Mouse (Mus musculus): Measurements from ENCODE around the gene Clta. TPM values are rescaled to one million over a fixed set of nuclear protein-coding genes. Genes with fewer than 3 reads are reported as not detected.
A peak's percentile ranks its signal among the peaks of the same experiment; 100 is the strongest.

Clta gene
- total and polyA plus RNA-seq, 3 experiments, result 451 to 589 TPM; not detected in 1

DNA sequence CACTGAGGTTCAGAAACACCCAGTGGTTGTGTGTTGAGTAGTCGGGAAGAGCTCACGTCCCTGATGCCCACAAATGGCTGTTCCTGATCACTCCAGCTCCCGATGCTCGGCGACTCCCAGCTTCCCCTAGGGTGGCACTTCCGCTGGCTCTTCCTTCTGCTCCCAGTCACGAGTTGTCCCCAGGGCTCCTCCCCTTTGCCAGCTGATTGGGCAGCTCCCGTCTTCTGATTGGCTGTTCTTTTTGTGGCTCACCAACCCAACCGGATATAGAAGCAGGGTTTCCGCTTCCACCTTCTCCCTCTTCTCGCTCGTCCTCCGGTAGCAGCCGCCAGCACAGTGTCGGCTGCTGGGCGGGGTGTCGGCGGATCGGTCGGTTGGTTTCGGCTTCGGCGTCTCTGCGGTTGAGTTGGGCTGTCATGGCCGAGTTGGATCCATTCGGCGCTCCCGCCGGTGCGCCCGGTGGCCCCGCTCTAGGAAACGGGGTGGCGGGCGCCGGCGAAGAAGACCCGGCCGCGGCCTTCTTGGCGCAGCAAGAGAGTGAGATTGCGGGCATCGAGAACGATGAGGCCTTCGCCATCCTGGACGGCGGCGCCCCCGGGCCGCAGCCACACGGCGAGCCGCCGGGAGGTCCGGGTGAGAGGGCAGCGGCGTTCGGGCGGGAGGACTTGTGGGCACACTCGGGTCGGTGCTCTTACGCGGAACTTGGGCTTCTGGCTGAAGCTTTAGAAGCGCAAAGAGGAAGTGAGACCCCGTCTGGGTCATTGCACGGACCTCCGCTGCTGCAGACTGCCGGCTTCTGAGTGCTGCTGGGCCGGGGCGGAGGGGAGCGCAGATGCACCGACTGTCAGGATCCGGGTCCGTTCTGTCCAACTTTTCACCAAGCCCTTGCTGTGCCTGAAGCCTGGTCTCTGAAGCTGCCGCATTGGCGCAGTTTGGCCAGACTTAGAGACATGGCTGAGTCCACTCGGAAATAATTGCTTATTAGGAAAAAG lies 8.4 kb downstream of the Clta start (continued):
- peak; percentile 95 for TF ChIP-seq POLR2AphosphoS2 (IDR thresholded peaks at IDR 0.05; ENCODE audit: low read length)
- TF ChIP-seq NRF1 (IDR thresholded peaks at IDR 0.05; ENCODE audit: insufficient read depth, low read depth, low read length, poor library complexity, severe bottlenecking), result no peak
- peak; percentile 70; the same call in 1 of the 2 replicates for TF ChIP-seq MAX (IDR thresholded peaks at IDR 0.05; ENCODE audit: low read length)
- no peak for TF ChIP-seq SMC3 (IDR thresholded peaks at IDR 0.05; ENCODE audit: low read depth, low read length)
- TF ChIP-seq ZMIZ1 (IDR thresholded peaks at IDR 0.05; ENCODE audit: low read depth, low read length), result peak; percentile 94

DNA sequence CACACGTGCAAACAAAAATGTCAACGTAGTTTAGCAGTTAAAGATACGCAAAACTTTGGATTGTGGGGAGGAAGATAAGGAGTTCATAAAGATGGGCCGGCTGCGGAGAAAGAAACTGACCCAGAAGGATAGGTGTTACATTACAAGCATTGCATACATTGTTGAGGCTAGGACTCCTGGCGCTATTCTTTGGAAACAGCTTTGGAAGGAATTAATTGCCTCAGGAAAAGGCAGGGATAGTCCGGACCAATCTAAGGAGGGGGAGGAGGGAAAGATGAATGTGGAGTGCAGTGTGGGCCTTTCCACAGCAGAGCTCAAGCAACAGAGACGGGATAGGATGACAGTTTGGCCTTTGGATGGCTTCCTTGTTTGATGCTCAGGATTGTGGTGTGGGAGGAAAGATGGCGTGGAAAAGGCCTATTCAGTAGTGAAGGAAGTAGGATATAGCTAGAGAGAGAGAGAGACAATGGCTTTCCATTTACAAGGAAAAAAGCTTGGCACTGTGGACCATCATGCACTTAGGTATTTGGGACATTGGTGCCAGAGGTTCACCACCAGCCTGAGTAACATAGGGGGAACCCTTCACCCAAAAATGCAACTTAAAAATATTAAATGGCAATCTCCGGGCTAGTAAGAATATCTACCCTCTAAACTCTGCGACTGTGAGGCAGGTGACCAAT lies 9.3 kb downstream of the Clta start:
- H3K36me3 ChIP-seq (ENCODE audit: control insufficient read depth in 1 of 2, insufficient read depth in 2 of 2, low read length in 2 of 2), result peaks cover 7 to 30% of the 10 kb centered on the region in 2 experiments
- TF ChIP-seq POLR2AphosphoS2 (IDR thresholded peaks at IDR 0.05; ENCODE audit: low read length) (no peak), EP300 (IDR thresholded peaks at IDR 0.05; ENCODE audit: low read depth in 1 of 2, low read length in 2 of 2) (0 out of 4 replicates have a peak, but pooled peaks of 1 of the 2 experiments have one; percentile 9), MAX (IDR thresholded peaks at IDR 0.05; ENCODE audit: low read length) (peak; percentile 50; the same call in 1 of the 2 replicates)
- H3K27me3 ChIP-seq (ENCODE audit: control insufficient read depth in 1 of 2, insufficient read depth in 2 of 2, low read length in 2 of 2), result no peaks in the 10 kb centered on the region
- peaks cover 63% of the 10 kb centered on the region for H3K79me2 ChIP-seq (ENCODE audit: control insufficient read depth, insufficient read depth, low read length, poor library complexity)
- no peak overlapping the region for H3K27ac ChIP-seq (ENCODE audit: control insufficient read depth, low read depth, low read length)
- H3K4me1 ChIP-seq (ENCODE audit: control insufficient read depth in 1 of 2, insufficient read depth in 2 of 2, low read length in 2 of 2), result peaks cover 2 to 34% of the 10 kb centered on the region in 2 experiments; a peak in 3 of 4 replicates
- no peaks in the 10 kb centered on the region for H3K9me3 ChIP-seq (replicated peaks; ENCODE audit: insufficient read depth, low read length)
- peak overlapping the region; percentile 80 to 93 for H3K4me3 ChIP-seq (ENCODE audit: control insufficient read depth in 1 of 2, insufficient read depth in 1 of 2, low read depth in 2 of 2, low read length in 2 of 2)
- peak; percentile 37 for DNase-seq (ENCODE audit: low read depth, low spot score)
- H3K9ac ChIP-seq (ENCODE audit: control insufficient read depth, low read depth, low read length, poor library complexity, severe bottlenecking), result peak overlapping the region; percentile 94

DNA sequence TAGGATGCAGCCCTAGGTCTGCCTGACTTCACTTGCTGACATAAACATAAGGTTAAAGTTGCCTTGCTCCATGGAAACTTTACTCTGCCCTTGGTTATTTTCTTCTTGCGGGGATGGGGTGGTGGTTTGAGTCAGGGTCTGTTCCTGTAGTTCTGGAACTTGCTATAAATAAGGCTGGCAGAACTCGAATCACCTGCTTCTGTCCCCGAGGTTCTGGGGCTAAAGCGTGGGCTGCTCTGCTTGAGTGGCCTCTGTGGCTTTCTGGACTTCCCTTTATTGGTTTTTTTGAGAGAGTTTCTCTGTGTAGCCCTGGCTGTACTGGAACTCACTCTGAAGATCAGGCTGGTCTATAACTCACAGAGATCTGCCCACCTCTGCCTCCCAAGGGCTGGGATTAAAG lies 11.8 kb downstream of the Clta start:
- Histone ChIP-seq H3K9ac (ENCODE audit: control insufficient read depth, low read depth, low read length, poor library complexity, severe bottlenecking) (no peak overlapping the region), H3K27ac (ENCODE audit: control insufficient read depth, low read depth, low read length) (no peak overlapping the region), H3K27me3 (ENCODE audit: control insufficient read depth in 1 of 2, insufficient read depth in 2 of 2, low read length in 2 of 2) (no peaks in the 10 kb centered on the region), H3K9me3 (replicated peaks; ENCODE audit: insufficient read depth, low read length) (no peaks in the 10 kb centered on the region), H3K4me3 (ENCODE audit: control insufficient read depth in 1 of 2, insufficient read depth in 1 of 2, low read depth in 2 of 2, low read length in 2 of 2) (no peak overlapping the region), H3K79me2 (ENCODE audit: control insufficient read depth, insufficient read depth, low read length, poor library complexity) (peaks cover 78% of the 10 kb centered on the region), H3K4me1 (ENCODE audit: control insufficient read depth in 1 of 2, insufficient read depth in 2 of 2, low read length in 2 of 2) (peaks cover 2 to 24% of the 10 kb centered on the region in 2 experiments; a peak in 3 of 4 replicates), H3K36me3 (ENCODE audit: control insufficient read depth in 1 of 2, insufficient read depth in 2 of 2, low read length in 2 of 2) (peaks cover 21% of the 10 kb centered on the region in 2 experiments)
- TF ChIP-seq TAL1 (IDR thresholded peaks at IDR 0.05; ENCODE audit: low read length) (no peak), HCFC1 (IDR thresholded peaks at IDR 0.05; ENCODE audit: low read depth, low read length) (no peak), KAT2A (conservative IDR thresholded peaks at IDR 0.05; ENCODE audit: low read depth, low read length) (no peak), USF2 (IDR thresholded peaks at IDR 0.05; ENCODE audit: borderline replicate concordance in 1 of 2, insufficient read depth in 1 of 2, low read depth in 1 of 2, low read length in 2 of 2) (no peak), ZNF384 (IDR thresholded peaks at IDR 0.05; ENCODE audit: low read depth, low read length) (no peak), SMC3 (IDR thresholded peaks at IDR 0.05; ENCODE audit: low read depth, low read length) (no peak), RCOR1 (IDR thresholded peaks at IDR 0.05; ENCODE audit: low read depth, low read length) (no peak), E2F4 (IDR thresholded peaks at IDR 0.05; ENCODE audit: borderline replicate concordance, low read depth, low read length) (no peak), USF1 (IDR thresholded peaks at IDR 0.05; ENCODE audit: low read depth, low read length) (no peak), POLR2AphosphoS5 (IDR thresholded peaks at IDR 0.05; ENCODE audit: borderline replicate concordance, low read depth, low read length) (no peak), MYC (IDR thresholded peaks at IDR 0.05; ENCODE audit: low read depth, low read length) (no peak), BHLHE40 (IDR thresholded peaks at IDR 0.05; ENCODE audit: borderline replicate concordance, low read depth, low read length) (no peak), NELFE (IDR thresholded peaks at IDR 0.05; ENCODE audit: low read depth, low read length) (no peak), EP300 (IDR thresholded peaks at IDR 0.05; ENCODE audit: low read depth in 1 of 2, low read length in 2 of 2) (no peak), CHD2 (IDR thresholded peaks at IDR 0.05; ENCODE audit: low read length) (no peak), ETS1 (IDR thresholded peaks at IDR 0.05; ENCODE audit: low read depth, low read length) (no peak), RAD21 (IDR thresholded peaks at IDR 0.05; ENCODE audit: low read depth, low read length) (no peak), SIN3A (IDR thresholded peaks at IDR 0.05; ENCODE audit: low read length) (no peak), MEF2A (IDR thresholded peaks at IDR 0.05; ENCODE audit: extremely low read depth, insufficient replicate concordance, low read depth, low read length, poor library complexity, severe bottlenecking) (no peak)
- peak; percentile 19 for DNase-seq (ENCODE audit: low read depth, low spot score)
